Mouse (Mus musculus): ENCODE measurements around the gene Lrmda.
A peak's percentile ranks its signal among the peaks of the same experiment; 100 is the strongest.

Gene Lrmda

DNA sequence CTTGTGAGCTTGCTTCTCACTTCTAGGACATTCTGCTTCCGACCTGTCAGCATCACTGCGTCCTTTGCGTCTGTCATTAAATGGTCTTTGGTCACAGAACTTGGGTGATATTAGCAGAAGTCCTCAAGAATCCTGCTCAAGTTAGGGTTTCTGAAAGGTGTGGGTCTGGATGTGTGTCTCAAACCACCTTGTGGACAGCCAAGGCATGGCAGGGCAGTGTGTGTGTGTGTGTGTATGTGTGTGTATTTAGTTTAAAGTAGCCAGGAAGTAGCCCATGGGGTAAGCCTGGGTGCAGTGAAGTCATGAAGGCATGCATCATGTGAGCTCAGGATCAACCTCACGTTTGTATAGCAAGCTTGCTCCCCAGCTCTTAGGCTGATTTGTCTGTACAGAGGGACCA, 274.9 kb downstream of the Lrmda start:
- no peak for DNase-seq (ENCODE audit: extremely low read depth, low read depth, low spot score)

DNA sequence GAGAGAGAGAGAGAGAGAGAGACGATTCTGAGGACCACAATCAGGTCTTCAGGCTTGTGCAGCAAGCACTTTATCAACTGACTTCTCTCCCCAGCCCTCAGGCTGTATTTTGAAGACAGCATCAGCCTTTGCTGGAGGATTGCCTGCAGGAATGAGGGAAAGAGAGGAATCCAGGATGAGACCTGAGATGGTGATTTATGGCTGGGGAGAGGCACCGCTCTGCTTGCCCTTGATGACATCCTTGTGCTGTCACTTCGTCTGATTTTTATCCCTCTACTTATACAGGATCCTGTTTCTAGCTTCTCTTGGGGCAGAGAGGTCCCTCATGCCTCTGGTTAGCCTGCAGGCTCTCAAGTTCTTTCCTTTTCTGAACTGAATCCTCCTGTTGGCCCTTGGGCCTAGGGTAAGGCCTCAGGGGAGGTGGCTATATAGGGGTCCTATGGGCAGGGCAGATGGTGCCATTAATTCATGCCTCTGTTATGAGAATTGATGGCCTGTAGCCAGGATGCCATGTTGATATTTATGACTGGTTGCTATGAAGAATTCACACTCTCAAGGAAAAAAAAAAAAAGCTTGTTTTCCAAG, 277.2 kb downstream of the Lrmda start:
- no peak for DNase-seq (ENCODE audit: extremely low read depth, low read depth, low spot score)

DNA sequence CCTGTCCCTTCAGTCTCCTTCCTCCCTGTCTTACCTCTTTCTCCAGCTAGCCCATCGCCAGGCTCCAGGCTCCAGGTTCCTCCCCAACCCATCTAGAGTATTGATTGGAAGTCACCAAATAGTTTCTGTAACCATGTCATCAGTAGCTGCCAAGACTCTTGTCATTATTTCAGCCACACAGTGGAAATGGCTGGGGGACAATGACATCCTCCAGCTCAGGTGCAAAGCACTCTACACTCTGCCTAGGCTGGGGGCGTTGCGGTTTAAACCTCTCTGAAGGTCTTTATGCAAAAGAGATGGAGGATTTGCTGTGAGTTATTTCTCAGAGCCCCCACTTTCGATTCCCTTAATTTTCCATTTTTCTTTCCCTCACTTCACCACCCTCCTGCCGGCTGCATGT, 287.2 kb downstream of the Lrmda start:
- no peak for DNase-seq (ENCODE audit: extremely low read depth, low read depth, low spot score)

DNA sequence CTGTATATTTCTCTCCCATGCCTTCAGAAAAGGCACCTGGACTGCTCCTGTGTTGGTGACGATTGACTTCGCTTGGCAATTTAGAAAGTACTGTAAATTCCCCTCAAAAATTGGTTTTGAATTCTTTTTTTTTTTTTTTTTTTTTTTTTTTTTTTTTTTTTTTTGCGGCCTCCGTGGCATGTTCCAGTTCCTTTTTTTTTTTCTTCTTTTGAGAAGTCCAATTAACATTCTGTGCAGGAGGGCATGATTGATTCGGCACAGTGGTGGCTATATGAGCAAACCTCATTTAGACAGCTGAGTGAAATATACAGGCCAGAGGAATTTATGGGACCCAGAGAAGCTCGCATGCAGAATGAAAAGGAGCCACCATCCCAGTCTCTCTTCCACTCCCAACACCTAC, 288.5 kb downstream of the Lrmda start:
- no peak for DNase-seq (ENCODE audit: extremely low read depth, low read depth, low spot score)

DNA sequence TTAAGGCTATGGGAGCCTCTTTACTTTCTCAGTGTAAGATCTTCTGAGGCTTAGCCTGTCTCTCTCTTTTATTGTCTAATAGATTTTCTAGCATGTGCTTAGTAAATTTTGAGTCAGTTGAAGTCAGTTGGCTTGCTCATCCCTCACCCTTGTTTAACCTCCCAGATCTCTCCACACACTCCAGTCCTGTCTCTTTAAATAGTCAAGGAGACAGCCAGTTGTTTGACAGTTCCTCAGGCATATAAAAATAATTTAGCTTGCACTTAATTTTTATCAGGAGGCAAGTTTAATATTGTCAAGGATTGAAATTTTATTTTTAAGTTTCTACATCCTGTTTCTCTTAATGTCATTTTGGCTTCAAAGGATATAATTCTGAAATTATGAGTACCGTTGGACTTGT, 303.5 kb downstream of the Lrmda start:
- DNase-seq (ENCODE audit: extremely low read depth, low read depth, low spot score), result no peak

DNA sequence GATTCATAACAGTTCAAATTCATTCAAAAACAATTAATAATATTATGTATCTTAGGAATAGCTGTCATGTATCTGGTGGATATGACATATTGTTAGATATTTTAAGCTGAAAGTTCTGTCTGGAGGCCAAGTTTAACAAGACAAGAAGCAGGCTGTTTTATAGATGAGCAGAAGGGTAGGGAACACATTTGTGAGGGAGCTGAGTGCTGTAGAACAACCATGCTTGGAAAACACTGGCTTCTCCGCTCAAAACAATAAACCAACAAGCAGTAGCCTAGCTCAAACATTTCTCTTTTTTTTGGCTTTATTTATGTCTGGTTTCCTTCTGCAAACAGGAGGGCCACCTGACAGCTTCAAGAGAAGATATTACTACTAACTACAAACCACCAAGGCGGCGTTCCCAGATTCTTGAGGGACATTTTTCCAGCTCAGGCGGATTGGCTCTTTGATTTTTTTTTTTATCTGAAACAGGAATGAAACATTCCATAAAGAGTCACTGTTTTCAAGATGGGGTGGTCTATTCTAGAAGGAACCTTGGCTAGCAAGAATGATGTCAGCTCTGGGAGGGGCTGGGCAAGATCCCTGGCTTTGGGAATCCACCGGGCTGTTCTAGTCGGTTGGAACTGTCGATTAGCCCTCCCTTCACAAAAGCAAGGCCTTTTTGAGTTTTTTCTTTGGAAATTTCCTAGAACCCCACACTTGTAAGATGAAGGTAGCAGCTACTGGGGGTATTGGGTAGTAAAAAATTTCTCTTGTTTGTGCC, 304.2 kb downstream of the Lrmda start:
- DNase-seq (ENCODE audit: extremely low read depth, low read depth, low spot score), result no peak

DNA sequence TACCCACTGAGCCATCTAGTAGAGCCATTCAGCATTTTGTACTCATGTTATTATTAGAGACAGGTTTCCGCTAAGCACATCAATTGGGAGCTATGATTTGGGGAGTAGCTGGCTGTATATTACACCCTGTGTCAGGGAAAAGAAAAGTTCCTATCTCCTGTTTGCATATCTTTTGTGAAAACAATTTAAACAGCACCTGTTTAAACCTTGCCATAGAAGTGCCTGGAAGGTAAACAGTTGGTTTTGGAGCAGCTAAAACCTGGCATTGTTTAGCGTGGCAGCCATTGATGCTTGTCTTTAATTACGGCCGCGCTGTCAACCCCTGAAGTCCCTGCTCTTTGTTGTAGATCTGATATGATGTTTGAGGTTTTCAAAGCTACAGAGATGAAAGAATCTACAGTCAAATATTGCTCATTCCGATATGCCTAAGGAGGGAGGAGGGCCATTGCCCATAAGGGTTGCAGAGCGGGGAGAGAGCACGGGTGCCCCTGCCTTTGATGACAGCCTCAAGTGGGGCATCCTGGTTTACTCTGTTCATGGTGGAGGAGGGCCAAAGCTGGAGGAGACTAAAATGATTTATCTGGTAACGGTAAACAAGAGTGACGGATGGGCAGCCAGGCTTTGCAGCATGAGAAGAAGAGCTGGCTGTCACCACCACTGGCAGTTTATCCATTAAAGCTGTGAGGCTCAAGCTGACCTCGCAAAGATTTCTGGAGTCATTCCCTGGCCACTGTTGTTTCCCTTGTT, 306.9 kb downstream of the Lrmda start:
- no peak for DNase-seq (ENCODE audit: extremely low read depth, low read depth, low spot score)

DNA sequence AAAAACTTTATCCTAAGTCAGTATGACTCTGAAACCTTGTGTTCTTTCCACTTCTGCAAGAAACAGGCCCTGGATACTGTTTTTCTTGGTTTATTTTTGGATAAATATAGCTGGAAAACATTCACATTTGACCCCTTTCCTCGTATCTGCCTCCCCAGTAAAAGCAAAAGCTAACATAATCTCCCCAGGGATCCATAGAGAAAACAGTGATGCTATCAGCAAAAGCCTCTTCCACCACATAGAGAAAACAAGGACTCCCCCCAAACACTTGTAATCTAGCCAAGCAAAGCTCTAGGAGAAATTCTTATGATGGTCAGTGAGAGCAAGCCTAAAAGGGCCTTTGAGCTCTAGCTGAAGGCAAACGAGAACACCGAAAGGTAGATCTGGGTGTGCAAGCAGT, 309.7 kb downstream of the Lrmda start:
- DNase-seq (ENCODE audit: extremely low read depth, low read depth, low spot score), result no peak

DNA sequence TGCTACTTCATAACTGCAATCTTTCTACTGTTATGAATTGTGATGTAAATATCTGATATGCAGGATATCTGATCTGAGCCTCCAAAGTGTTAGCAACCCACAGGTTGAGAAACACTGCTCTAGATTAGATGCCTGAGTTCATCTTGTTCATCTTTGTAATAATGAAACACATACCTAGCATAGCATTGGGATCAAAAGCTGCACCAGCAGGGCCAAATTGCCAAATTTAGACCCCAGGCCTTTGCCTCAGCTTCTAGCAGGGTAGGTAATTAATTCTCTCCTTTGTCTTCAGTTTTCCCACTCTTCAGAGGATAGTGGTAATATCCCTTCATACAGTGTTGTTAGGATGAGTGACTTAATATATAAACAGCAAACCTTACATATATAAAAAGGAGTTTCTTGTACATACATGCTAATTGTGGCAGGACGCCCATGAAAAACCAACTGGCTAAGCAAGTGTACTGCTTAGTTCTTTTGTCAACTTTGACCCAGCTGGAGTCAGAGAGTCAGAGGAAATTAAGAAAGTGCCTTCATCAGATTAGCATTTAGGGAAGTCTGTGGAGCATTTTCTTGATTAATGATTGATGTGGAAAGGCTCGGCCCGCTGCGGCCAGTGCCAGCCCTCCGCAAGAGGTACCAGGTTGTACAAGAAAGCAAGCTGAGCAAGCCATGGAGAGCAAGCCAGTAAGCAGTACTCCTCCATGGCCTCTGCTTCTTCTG, 315.7 kb downstream of the Lrmda start:
- peak; percentile 84 for DNase-seq (ENCODE audit: extremely low read depth, low read depth, low spot score)

DNA sequence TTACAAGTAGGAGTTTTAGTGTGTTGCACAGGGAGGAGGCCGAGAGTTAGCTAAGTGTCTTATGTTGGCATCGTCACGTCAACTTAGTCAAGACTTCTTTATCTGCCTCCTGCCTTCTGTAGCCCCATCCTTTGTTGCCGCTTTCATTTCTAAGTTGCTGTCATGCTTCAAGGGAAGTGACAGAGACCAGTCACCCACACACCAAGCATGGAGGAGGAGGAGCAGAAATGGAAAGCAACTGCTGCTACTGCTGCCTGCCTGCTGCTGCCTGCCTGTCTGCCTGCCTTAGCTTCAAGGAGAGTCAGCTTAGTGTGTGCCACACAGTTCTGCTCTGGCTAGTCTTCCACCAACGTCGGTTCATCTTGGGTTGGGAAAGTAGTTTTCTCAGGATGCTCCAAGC, 319.7 kb downstream of the Lrmda start:
- no peak for DNase-seq (ENCODE audit: extremely low read depth, low read depth, low spot score)

DNA sequence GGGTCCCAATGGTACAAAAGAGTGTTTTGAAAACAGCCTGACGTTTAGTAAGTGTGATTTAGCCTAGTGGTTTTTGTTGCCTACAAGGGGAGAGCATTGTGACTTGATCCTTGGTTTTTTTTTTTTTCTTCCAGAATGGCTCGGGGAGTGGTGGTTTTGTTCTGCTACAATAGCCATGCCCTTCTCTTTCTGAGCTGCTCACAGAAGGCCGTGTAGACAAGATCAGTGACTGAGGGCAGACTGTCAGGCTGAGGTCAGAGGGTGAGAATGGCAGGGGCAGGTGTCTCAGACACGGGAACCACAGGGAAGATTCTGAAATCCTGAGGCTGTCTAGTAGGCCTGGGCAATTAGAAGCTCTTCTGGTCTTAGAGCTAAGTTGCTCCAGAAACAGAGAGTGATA, 323.8 kb downstream of the Lrmda start:
- no peak for DNase-seq (ENCODE audit: extremely low read depth, low read depth, low spot score)

DNA sequence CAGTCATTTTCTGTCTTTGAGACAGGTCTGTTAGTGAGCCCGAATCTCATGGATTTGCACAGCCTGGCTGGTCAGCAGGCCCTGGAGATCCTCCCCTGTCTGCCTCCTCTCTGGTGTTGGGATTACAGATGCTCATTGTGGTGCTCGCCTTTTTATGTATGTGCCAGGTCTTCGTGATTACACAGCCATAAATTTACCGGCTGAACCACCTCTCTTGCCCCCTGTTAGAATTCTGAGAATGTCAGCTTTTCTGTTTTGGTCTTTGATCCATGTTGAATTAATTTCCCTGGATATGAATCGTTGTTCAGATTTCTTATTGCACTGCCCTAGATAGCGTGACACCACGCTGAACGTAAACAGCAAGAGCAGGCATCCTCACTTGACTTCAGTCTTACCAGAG, 325.7 kb downstream of the Lrmda start:
- no peak for DNase-seq (ENCODE audit: extremely low read depth, low read depth, low spot score)

DNA sequence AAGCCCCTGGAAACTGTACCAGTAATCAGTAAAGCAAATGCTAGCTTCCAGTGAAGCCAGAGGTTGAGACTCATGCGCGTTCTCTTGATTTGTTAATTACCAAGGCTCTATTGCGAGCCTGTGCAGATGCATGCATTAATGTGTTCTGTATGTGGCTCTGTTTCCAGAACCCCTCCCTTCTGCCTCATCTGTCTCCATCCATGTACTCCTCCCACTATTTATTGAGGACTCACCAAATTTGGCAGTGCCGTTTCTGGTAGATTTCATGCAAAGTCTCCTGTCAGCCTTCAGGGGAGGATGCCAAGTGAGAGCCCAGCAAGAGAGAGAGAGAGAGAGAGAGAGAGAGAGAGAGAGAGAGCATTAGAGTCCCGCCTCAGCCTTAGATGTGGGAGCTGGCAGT, 334.1 kb downstream of the Lrmda start:
- no peak for DNase-seq (ENCODE audit: extremely low read depth, low read depth, low spot score)

DNA sequence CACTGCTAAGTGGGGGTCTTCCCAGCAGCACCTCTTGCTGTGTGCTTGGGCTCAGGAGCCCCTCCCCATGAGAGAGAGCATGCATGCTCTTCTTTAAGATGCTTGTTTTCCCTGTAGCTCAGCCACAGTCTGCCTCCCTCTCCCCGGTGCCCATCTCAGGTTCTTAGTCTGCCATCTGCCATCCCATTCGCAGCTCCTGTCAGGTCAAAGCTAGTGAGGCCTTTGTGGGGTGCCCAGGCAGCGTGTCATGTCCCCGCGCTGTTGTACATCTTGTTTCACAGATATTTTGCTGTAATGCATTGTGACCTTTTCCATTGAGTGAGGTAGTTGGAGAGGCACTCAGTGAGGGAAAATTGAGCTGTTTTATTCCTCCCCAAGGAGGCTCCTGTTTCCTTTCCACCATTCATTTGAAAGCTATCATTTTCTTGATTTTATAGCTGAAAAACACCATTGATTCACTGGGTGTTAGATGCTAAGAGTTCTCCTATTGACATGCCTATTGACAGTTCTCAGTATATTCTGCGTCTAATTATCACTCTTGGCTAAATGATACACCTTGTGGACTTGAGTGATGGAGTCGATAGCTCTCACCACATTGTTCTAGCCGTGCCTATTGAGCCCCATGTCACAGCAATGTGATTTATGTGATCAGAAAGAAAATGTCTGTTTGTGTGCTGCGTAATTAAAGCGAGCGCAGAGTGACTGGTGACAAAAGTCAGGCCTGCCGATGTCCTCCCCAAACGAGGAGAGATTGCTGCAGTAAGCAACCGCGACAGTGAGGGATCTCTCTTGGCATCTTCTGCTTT, 335.5 kb downstream of the Lrmda start:
- DNase-seq (ENCODE audit: extremely low read depth, low read depth, low spot score), result no peak

DNA sequence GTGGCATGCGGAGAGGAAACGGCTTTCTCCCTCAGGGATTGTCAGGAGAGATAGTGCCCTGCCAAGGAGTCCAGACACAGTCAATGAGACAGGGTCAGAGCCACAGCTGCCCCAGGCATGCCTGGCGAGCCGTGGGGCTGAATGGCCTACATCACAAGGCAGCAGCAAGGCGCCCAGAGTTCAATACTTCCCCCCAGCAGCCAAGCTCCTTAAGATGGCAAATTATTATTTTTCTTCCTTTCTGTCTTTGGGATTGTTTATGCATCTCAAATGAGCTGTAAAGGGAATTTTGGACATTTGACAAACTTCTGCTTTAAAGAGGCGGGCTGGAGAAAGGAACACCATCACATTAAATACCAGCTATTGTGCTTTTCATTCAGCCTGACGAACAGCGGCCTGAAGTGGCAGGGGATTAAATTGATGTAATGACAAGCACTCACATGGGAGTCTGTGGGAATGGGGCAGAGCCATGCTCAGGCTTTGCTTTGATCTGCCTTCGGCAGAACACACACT, 338.5 kb downstream of the Lrmda start:
- no peak for DNase-seq (ENCODE audit: extremely low read depth, low read depth, low spot score)

DNA sequence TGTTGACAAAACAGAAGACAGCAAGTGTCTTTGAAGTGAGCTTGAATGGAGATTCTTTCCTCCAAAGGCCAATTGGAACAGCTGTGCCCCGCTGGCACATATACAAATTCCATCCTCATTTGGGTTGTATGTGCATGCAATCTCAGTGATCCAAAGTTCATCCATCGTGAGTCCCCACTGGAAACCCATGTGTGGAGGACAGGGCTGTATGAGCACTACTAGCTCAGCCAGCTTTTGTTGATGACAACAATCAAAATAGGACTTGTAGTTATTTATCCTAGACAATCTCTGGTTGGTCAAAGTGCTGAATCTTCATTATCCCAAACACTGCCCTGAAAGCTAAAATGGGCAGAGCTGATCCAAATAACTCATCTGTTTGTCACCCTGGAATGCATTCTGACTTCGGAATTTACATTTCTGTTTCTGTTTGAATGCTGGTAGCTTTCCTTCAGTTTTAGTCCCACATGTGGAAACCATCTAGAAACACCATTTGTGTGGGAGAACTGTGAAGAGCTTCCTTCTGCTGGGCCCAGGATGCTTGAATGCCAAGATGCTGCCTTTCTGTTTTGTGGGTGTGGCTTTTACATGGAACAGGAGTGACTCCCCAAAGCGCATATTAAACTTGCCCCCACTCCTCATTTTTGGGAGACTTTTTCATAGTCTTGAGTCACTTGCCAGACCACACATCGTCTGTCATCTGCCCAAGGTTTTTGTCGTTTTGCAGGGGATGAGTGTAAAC, 344.7 kb downstream of the Lrmda start:
- DNase-seq (ENCODE audit: extremely low read depth, low read depth, low spot score), result no peak

DNA sequence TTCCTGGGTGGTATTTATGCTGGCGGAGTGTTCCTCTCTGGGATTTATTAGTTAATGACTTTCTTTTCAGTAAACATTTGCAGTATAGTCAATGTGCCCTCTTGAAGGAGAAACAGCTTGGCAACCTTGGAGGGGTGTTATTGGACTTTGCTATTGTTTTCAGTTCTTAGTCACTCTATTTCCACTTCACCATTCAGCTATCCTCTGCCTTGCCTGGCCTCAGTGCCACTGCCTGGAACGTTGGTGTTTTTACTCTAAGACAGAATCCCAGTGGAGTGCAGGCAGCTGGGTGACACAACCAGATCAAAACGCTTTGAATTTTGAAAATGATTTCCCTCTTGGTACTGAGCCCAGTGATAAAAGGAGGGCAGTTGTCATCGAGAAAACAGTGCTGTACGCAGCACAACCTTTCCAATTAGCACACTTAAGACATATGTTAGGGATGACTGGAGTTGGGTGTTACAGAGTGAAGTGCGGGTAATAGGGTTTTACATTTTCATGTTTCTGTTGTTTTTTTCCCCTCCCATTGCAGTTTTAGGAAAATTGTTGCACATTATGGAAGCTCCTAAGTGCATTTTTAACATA, 345.4 kb downstream of the Lrmda start:
- DNase-seq (ENCODE audit: extremely low read depth, low read depth, low spot score), result no peak

DNA sequence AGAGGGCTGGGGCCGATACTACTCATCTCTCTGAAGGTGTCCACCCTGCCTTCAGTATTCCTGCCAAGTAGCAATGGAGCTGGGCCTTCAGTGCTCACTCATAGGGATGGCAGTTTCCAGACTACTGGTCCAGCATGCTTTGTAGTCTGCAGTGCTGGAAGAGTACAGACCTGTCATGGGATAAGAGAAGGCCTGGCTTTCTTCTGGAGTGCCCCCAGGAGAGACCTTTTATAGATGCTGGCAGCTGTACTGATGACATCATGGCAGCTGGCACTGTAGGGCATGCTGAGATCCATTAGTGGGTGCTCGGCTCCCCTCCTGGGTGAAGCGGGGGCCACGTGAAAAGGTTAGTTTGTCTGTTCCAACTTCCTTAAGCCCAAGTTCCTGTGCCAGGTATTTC, 348.1 kb downstream of the Lrmda start:
- peak; percentile 1 for DNase-seq (ENCODE audit: extremely low read depth, low read depth, low spot score)

DNA sequence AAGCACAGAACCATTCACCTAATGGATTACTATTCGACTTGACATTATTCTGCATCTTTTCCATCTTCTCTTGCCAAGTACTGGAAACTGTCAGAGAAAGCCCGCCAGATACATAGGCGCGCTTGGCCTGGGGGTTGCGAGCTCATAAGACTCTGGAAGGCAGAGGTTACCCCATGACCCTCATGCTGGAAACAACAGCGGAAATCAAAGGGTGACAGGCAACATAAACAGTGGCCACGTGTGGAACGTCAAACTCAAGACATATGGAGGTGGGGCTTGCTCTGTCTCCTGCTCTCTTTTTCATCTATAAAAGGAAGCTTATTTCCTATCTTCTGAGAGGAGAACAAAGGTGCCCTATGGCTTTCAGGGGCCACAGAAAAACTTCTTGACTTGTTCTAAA, 351.6 kb downstream of the Lrmda start:
- no peak for DNase-seq (ENCODE audit: extremely low read depth, low read depth, low spot score)
